Mouse (Mus musculus): ENCODE measurements around the gene D1Ertd622e. TPM values are rescaled to one million over a fixed set of nuclear protein-coding genes. Genes with fewer than 3 reads are reported as not detected.
"Not testable (repeated sequence)": the region's sequence is repeated elsewhere in the genome, so short reads cannot be mapped to it uniquely, and the experiment has no call there.

The D1Ertd622e gene
- polyA plus RNA-seq, 1 experiment = 17.1 TPM

GRCm38 (mm10) chr1:97584171-97584570, 77.7 kb downstream of the D1Ertd622e start:
- TF ChIP-seq CTCF (IDR thresholded peaks at IDR 0.05; ENCODE audit: control insufficient read depth, insufficient read depth, low read length) = no peak
- Histone ChIP-seq H3K4me3 (replicated peaks; ENCODE audit: control insufficient read depth, low read depth, low read length) (no peak overlapping the region), H3K4me1 (ENCODE audit: control insufficient read depth, insufficient read depth, low read length) (no peaks in the 10 kb centered on the region; the same call in 1 of the 2 replicates), H3K27ac (ENCODE audit: control insufficient read depth, insufficient read depth, low read depth, low read length, poor library complexity) (no peak overlapping the region)
- 73% methylated on average over 3 of the region's 3 CpGs for WGBS

GRCm38 (mm10) chr1:97583085-97583484, 78.8 kb downstream of the D1Ertd622e start:
- Histone ChIP-seq H3K4me3 (replicated peaks; ENCODE audit: control insufficient read depth, low read depth, low read length) (no peak overlapping the region), H3K4me1 (ENCODE audit: control insufficient read depth, insufficient read depth, low read length) (no peaks in the 10 kb centered on the region; the same call in 1 of the 2 replicates), H3K27ac (ENCODE audit: control insufficient read depth, insufficient read depth, low read depth, low read length, poor library complexity) (no peak overlapping the region)
- TF ChIP-seq POLR2A (IDR thresholded peaks at IDR 0.05; ENCODE audit: borderline replicate concordance, control insufficient read depth, low read depth, low read length) = no peak
- TF ChIP-seq CTCF (IDR thresholded peaks at IDR 0.05; ENCODE audit: control insufficient read depth, insufficient read depth, low read length) = no peak
- WGBS = 71% methylated on average over 4 of the region's 4 CpGs

GRCm38 (mm10) chr1:97580680-97581079, 81.2 kb downstream of the D1Ertd622e start:
- H3K4me1 ChIP-seq (ENCODE audit: control insufficient read depth, insufficient read depth, low read length); H3K27ac ChIP-seq (ENCODE audit: control insufficient read depth, insufficient read depth, low read depth, low read length, poor library complexity); H3K4me3 ChIP-seq (replicated peaks; ENCODE audit: control insufficient read depth, low read depth, low read length): not testable (repeated sequence)

- Histone ChIP-seq H3K4me1 (ENCODE audit: control insufficient read depth, insufficient read depth, low read length) (no peaks in the 10 kb centered on the region; the same call in 1 of the 2 replicates), H3K4me3 (replicated peaks; ENCODE audit: control insufficient read depth, low read depth, low read length) (no peak overlapping the region), H3K27ac (ENCODE audit: control insufficient read depth, insufficient read depth, low read depth, low read length, poor library complexity) (no peak overlapping the region)
- 9% methylated on average over 3 of the region's 3 CpGs for WGBS
- no peak for TF ChIP-seq POLR2A (IDR thresholded peaks at IDR 0.05; ENCODE audit: borderline replicate concordance, control insufficient read depth, low read depth, low read length)
- TF ChIP-seq CTCF (IDR thresholded peaks at IDR 0.05; ENCODE audit: control insufficient read depth, insufficient read depth, low read length) = no peak
Observed at GRCm38 (mm10) chr1:97580270-97580669, 81.6 kb downstream of the D1Ertd622e start.

- H3K27ac ChIP-seq (ENCODE audit: control insufficient read depth, insufficient read depth, low read depth, low read length, poor library complexity) = no peak overlapping the region
- no peak for TF ChIP-seq CTCF (IDR thresholded peaks at IDR 0.05; ENCODE audit: control insufficient read depth, insufficient read depth, low read length)
- no peak for TF ChIP-seq POLR2A (IDR thresholded peaks at IDR 0.05; ENCODE audit: borderline replicate concordance, control insufficient read depth, low read depth, low read length)
- WGBS = 67% methylated on average over 3 of the region's 3 CpGs
Observed at GRCm38 (mm10) chr1:97578025-97578417, 83.9 kb downstream of the D1Ertd622e start.

GRCm38 (mm10) chr1:97577062-97578024, 84.5 kb downstream of the D1Ertd622e start:
- no peak overlapping the region for H3K27ac ChIP-seq (ENCODE audit: control insufficient read depth, insufficient read depth, low read depth, low read length, poor library complexity)
- H3K4me1 ChIP-seq (ENCODE audit: control insufficient read depth, insufficient read depth, low read length) = no peaks in the 10 kb centered on the region; the same call in 1 of the 2 replicates
- TF ChIP-seq CTCF (IDR thresholded peaks at IDR 0.05; ENCODE audit: control insufficient read depth, insufficient read depth, low read length) = no peak
- no peak for TF ChIP-seq POLR2A (IDR thresholded peaks at IDR 0.05; ENCODE audit: borderline replicate concordance, control insufficient read depth, low read depth, low read length)
- WGBS = 82% methylated on average over 2 of the region's 2 CpGs
- no peak overlapping the region for H3K4me3 ChIP-seq (replicated peaks; ENCODE audit: control insufficient read depth, low read depth, low read length)

More at GRCm38 (mm10) chr1:97578025-97578417, 83.9 kb downstream of the D1Ertd622e start:
- H3K4me1 ChIP-seq (ENCODE audit: control insufficient read depth, insufficient read depth, low read length) = no peaks in the 10 kb centered on the region; the same call in 1 of the 2 replicates
- no peak overlapping the region for H3K4me3 ChIP-seq (replicated peaks; ENCODE audit: control insufficient read depth, low read depth, low read length)

GRCm38 (mm10) chr1:97576576-97576975, 85.3 kb downstream of the D1Ertd622e start:
- 84% methylated on average over 3 of the region's 3 CpGs for WGBS
- Histone ChIP-seq H3K4me3 (replicated peaks; ENCODE audit: control insufficient read depth, low read depth, low read length) (no peak overlapping the region), H3K4me1 (ENCODE audit: control insufficient read depth, insufficient read depth, low read length) (no peaks in the 10 kb centered on the region; the same call in 1 of the 2 replicates)

GRCm38 (mm10) chr1:97570814-97571213, 91.1 kb downstream of the D1Ertd622e start:
- no peaks in the 10 kb centered on the region for H3K4me1 ChIP-seq (ENCODE audit: control insufficient read depth, insufficient read depth, low read length)
- H3K4me3 ChIP-seq (replicated peaks; ENCODE audit: control insufficient read depth, low read depth, low read length) = no peak overlapping the region
- TF ChIP-seq CTCF (IDR thresholded peaks at IDR 0.05; ENCODE audit: control insufficient read depth, insufficient read depth, low read length) = no peak
- no peak overlapping the region for H3K27ac ChIP-seq (ENCODE audit: control insufficient read depth, insufficient read depth, low read depth, low read length, poor library complexity)
- WGBS = 82% methylated on average over 9 of the region's 9 CpGs

More at GRCm38 (mm10) chr1:97576576-97576975, 85.3 kb downstream of the D1Ertd622e start:
- no peak for TF ChIP-seq POLR2A (IDR thresholded peaks at IDR 0.05; ENCODE audit: borderline replicate concordance, control insufficient read depth, low read depth, low read length)
- no peak for TF ChIP-seq CTCF (IDR thresholded peaks at IDR 0.05; ENCODE audit: control insufficient read depth, insufficient read depth, low read length)
- no peak overlapping the region for H3K27ac ChIP-seq (ENCODE audit: control insufficient read depth, insufficient read depth, low read depth, low read length, poor library complexity)

All from bone marrow, adult 2 months (tissue).